Mouse (Mus musculus) kidney, postnatal 36 days (tissue): ENCODE results near the gene Cel.

ENCODE experiments used
- DNase-seq, 2 experiments: peaks; one replicate each; pipeline ENCODE4 v3.0.0; 2021 to 2022; ENCODE audit warnings: mixed read lengths in 2 of 2

Gene Cel

DNA sequence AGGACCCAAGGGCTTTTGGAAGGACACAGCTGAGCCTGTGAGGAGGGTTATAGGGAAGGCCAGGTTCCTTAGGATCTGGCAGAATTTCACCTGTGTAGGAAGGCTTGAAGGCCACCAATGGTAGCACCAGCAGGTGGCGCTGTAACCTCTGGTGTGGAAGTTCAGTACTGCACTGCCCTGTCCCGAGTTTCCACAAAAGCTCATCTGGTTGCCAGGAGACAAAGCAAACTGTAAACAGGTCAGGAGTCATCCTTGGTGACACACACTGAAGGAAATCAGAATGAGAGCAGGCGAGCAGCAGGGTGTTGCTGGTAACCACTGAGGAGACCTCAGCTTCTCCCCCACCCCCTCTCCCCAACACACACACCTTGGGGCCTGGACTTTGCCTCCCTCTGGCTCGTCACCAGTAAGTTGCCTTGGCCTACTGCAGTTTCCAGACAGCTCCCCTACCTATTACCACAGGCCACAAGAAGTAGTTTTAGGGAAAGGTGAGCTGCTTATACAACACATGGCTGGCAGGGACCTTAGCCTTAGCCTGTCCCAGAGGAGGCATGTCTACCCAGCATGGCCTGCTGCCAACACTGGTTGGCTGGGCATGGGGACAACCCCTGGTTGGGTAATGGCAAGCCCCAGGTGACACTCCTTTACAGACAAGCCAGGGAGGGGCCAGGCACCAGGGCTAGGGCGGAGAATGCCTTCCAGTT is 45.8 kb downstream of the Cel start:
- peak; percentile 91 to 97 for DNase-seq

DNA sequence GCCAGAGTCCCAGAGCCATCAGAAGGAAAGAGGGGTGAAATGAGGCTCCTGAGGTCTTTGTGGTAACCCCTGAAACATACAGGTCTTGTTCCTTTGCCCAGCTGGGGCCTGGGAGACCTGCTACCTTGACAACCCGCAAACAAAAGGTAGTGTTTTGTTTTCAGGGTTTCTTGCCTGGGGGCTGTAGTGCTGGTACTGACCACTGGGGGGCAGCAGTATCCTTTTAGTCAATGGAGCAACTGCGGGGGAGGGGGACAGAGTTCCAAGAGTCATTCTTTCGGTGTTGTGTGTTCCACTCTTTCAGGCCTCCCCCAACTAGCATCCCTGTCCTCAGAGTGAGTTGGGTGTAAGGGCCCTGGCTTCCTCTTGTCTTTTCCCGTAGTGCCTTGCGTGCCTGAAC is 48.7 kb downstream of the Cel start:
- peak; percentile 81 to 95 for DNase-seq

DNA sequence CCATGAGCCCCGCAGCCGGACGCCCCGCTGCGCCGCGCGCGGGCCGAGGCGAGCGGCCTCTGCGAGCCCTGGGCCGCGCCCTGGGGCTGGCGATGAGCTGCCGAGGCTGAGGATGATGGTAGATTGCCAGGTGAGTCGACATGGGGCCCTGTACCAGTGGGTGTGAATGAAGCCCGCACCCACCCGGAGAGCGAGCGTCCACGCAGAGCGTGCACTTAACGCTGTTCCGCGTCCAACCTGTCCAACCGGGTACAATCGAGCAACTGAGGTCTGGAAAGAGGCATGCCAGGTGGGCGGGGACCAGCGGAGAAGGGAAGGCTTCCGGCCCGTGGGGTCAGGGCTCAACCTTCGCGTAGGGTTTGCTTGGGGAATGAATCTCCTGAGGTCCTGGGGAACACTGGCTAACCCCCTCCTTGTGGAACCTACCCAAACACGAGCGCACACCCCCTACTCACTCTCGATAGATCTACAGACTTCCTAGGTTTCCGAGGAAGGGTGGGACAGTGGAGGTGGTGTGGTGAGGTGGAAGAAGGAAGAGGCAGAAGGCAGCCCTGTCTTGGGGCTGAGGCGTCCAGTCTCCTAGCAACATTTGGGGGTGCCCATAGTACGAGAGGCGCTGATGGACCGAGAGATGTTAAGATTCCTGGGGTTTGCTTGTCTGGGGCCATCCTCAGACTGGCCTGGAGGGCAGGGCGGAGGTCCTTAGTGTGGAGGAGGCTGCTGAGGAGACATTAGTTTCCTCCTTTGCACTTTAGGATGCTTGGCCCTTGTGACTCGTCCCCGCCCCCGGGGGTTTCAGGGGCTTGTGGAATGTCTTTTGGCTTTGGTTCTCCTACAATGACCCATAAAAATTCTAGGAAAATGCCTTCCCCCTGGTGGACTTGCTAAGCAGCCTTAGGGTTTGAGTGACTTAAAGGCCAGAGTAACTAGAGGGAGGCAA is 49.5 kb downstream of the Cel start:
- peak in 1 of 2 experiments; percentile 65 for DNase-seq

DNA sequence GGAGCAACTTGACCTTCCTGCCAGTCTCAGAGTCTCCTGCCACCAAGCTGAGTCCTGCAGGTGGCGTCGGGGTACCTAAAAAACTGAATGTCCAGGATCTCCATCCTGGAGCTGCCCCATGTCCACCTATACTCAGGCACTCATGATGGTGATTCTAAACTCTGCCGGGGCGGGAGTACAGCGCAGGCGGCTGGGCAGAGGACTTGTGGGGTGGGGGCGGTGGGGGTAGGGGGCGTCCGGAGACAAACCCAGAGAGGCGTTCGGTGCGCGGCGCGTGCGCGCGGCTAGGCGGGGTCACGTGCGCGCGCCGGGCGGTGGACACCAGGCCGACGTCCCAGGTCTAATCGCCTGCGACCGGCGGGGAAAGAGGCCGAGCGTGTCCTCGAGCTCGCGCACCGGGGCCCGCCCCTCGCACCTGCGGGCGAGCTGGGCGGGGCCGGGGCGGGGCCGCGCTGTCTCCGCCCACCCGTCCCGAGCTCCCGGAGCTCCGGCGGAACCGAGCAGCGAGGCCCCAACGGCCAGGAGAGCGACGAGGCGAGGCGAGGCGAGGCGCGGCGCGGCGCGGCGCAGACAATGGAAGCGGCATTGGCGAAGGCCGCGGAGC is 50.3 kb downstream of the Cel start, which contains the start of gene Ralgds:
Ralgds (plus strand) TSS at position 328 of the 604 bp plus-strand sequence.
- peak; percentile 81 to 86 for DNase-seq

DNA sequence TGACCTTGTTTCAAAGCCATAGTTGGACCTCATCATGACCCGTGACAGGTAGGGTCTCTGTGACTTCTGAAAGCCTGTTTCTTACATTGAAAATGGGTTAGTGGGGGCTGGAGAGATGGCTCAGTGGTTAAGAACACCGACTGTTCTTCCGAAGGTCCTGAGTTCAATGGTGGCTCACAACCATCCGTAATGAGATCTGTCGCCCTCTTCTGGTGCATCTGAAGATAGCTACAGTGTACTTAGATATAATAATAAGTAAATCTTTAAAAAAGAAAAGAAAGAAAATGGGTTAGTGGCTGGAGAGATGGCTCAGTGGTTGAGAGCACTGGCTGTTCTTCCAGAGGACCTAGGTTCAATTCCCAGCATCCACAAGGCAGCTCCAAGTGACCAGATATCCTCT is 51.6 kb downstream of the Cel start:
- DNase-seq, result peak in 1 of 2 experiments; percentile 10

DNA sequence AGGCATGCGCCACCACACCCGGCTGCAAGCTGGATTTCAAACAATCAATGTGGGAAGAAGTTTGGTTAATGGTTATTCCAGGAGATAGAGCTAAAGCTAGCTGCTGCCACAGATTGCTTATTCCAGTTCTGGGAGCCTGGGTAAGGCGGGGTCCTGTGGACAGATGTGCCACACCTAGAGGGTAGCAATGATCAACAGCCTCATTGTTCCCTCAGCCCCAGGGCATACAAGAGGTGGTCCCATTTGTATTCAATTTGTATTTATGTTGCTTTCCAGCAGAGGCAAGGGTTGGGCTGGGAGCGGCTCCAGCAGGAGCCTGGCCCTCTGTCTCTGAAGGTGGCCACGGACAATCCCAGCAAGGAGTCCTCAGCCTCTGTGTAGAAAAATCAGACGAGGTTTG is 56.9 kb downstream of the Cel start:
- DNase-seq, result no peak

DNA sequence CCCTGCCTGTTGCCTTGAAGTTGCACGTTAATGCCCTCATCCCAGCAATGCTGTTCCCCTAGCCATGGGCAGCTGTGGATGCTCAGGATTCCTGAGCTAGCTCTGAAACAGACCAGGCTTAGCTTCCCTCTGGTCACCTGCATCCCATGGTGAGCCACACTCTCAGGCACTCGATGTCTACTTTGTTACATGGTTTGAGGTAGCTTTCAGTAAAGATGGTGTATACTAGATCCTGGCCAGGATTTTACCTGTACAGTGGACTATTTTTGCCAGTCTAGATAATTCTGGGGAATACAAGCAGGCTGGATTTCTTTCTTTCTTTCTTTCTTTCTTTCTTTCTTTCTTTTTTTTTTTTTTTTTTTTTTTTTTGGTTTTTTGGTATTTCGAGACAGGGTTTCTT is 57.4 kb downstream of the Cel start, which contains the start of gene Gm10134:
Gm10134 (plus strand) TSS at position 301 of the 400 bp plus-strand sequence.
- DNase-seq, result no peak
